Mouse (Mus musculus): Measurements from ENCODE around the gene Agps.

The Agps gene

GRCm38 (mm10) chr2:75950685-75951084 is 118.7 kb downstream of the Agps start:
- Histone ChIP-seq H3K9me3 (ENCODE audit: low read length) (no peaks in the 10 kb centered on the region), H3K36me3 (ENCODE audit: insufficient read depth, low read length) (no peaks in the 10 kb centered on the region), H3K27me3 (ENCODE audit: insufficient read depth, low read length) (no peaks in the 10 kb centered on the region), H3K4me1 (replicated peaks; ENCODE audit: low read depth, low read length) (peaks cover 5% of the 10 kb centered on the region), H3K4me3 (replicated peaks; ENCODE audit: low read length) (no peak overlapping the region)
- TF ChIP-seq POU5F1 (IDR thresholded peaks at IDR 0.05; ENCODE audit: borderline replicate concordance, low read length) (no peak), NANOG (IDR thresholded peaks at IDR 0.05; ENCODE audit: borderline replicate concordance, low read length) (no peak), CTCF (conservative IDR thresholded peaks at IDR 0.05; ENCODE audit: low read length) (no peak)

- no peak overlapping the region for H3K4me3 ChIP-seq (replicated peaks; ENCODE audit: low read length)
- TF ChIP-seq POU5F1 (IDR thresholded peaks at IDR 0.05; ENCODE audit: borderline replicate concordance, low read length) = no peak
- no peak for TF ChIP-seq CTCF (conservative IDR thresholded peaks at IDR 0.05; ENCODE audit: low read length)
- no peak for TF ChIP-seq NANOG (IDR thresholded peaks at IDR 0.05; ENCODE audit: borderline replicate concordance, low read length)
- H3K36me3 ChIP-seq (ENCODE audit: insufficient read depth, low read length) = no peaks in the 10 kb centered on the region
- no peaks in the 10 kb centered on the region for H3K27me3 ChIP-seq (ENCODE audit: insufficient read depth, low read length)
- no peaks in the 10 kb centered on the region for H3K9me3 ChIP-seq (ENCODE audit: low read length)
- H3K4me1 ChIP-seq (replicated peaks; ENCODE audit: low read depth, low read length) = peaks cover 12% of the 10 kb centered on the region
These were observed 121.3 kb downstream of the Agps start for GRCm38 (mm10) chr2:75953320-75953719.

GRCm38 (mm10) chr2:75955709-75956108 is 123.7 kb downstream of the Agps start:
- Histone ChIP-seq H3K27me3 (ENCODE audit: insufficient read depth, low read length) (no peaks in the 10 kb centered on the region), H3K4me1 (replicated peaks; ENCODE audit: low read depth, low read length) (peaks cover 36% of the 10 kb centered on the region), H3K36me3 (ENCODE audit: insufficient read depth, low read length) (no peaks in the 10 kb centered on the region), H3K9me3 (ENCODE audit: low read length) (no peaks in the 10 kb centered on the region), H3K4me3 (replicated peaks; ENCODE audit: low read length) (no peak overlapping the region)
- TF ChIP-seq NANOG (IDR thresholded peaks at IDR 0.05; ENCODE audit: borderline replicate concordance, low read length) (no peak), POU5F1 (IDR thresholded peaks at IDR 0.05; ENCODE audit: borderline replicate concordance, low read length) (no peak), CTCF (conservative IDR thresholded peaks at IDR 0.05; ENCODE audit: low read length) (no peak)

- Histone ChIP-seq H3K9me3 (ENCODE audit: low read length) (no peaks in the 10 kb centered on the region), H3K4me1 (replicated peaks; ENCODE audit: low read depth, low read length) (peaks cover 66% of the 10 kb centered on the region), H3K36me3 (ENCODE audit: insufficient read depth, low read length) (no peaks in the 10 kb centered on the region), H3K4me3 (replicated peaks; ENCODE audit: low read length) (peak overlapping the region; percentile 60), H3K27me3 (ENCODE audit: insufficient read depth, low read length) (no peaks in the 10 kb centered on the region; the same call in 1 of the 2 replicates)
- TF ChIP-seq POU5F1 (IDR thresholded peaks at IDR 0.05; ENCODE audit: borderline replicate concordance, low read length) (no peak), NANOG (IDR thresholded peaks at IDR 0.05; ENCODE audit: borderline replicate concordance, low read length) (no peak), CTCF (conservative IDR thresholded peaks at IDR 0.05; ENCODE audit: low read length) (no peak)
These were observed 127.3 kb downstream of the Agps start for GRCm38 (mm10) chr2:75959183-75959849.

GRCm38 (mm10) chr2:75959850-75960365 is 127.9 kb downstream of the Agps start:
- TF ChIP-seq POU5F1 (IDR thresholded peaks at IDR 0.05; ENCODE audit: borderline replicate concordance, low read length) (no peak), NANOG (IDR thresholded peaks at IDR 0.05; ENCODE audit: borderline replicate concordance, low read length) (no peak), CTCF (conservative IDR thresholded peaks at IDR 0.05; ENCODE audit: low read length) (no peak)
- H3K36me3 ChIP-seq (ENCODE audit: insufficient read depth, low read length) = no peaks in the 10 kb centered on the region
- peaks cover 72% of the 10 kb centered on the region for H3K4me1 ChIP-seq (replicated peaks; ENCODE audit: low read depth, low read length)
- H3K4me3 ChIP-seq (replicated peaks; ENCODE audit: low read length) = peak overlapping the region; percentile 60
- no peaks in the 10 kb centered on the region; the same call in 1 of the 2 replicates for H3K27me3 ChIP-seq (ENCODE audit: insufficient read depth, low read length)
- no peaks in the 10 kb centered on the region for H3K9me3 ChIP-seq (ENCODE audit: low read length)

- Histone ChIP-seq H3K27me3 (ENCODE audit: insufficient read depth, low read length) (no peaks in the 10 kb centered on the region; the same call in 1 of the 2 replicates), H3K36me3 (ENCODE audit: insufficient read depth, low read length) (no peaks in the 10 kb centered on the region), H3K4me3 (replicated peaks; ENCODE audit: low read length) (peak overlapping the region; percentile 60), H3K4me1 (replicated peaks; ENCODE audit: low read depth, low read length) (peaks cover 69% of the 10 kb centered on the region), H3K9me3 (ENCODE audit: low read length) (no peaks in the 10 kb centered on the region)
- TF ChIP-seq CTCF (conservative IDR thresholded peaks at IDR 0.05; ENCODE audit: low read length) (no peak), POU5F1 (IDR thresholded peaks at IDR 0.05; ENCODE audit: borderline replicate concordance, low read length) (no peak), NANOG (IDR thresholded peaks at IDR 0.05; ENCODE audit: borderline replicate concordance, low read length) (no peak; the same call in 1 of the 2 replicates)
These were observed 128.7 kb downstream of the Agps start for GRCm38 (mm10) chr2:75960366-75961330.

GRCm38 (mm10) chr2:75963211-75963840 is 131.3 kb downstream of the Agps start:
- H3K36me3 ChIP-seq (ENCODE audit: insufficient read depth, low read length) = no peaks in the 10 kb centered on the region
- no peaks in the 10 kb centered on the region for H3K9me3 ChIP-seq (ENCODE audit: low read length)
- no peak for TF ChIP-seq NANOG (IDR thresholded peaks at IDR 0.05; ENCODE audit: borderline replicate concordance, low read length)
- TF ChIP-seq CTCF (conservative IDR thresholded peaks at IDR 0.05; ENCODE audit: low read length) = no peak
- H3K4me3 ChIP-seq (replicated peaks; ENCODE audit: low read length) = no peak overlapping the region
- H3K4me1 ChIP-seq (replicated peaks; ENCODE audit: low read depth, low read length) = peaks cover 61% of the 10 kb centered on the region
- no peaks in the 10 kb centered on the region; the same call in 1 of the 2 replicates for H3K27me3 ChIP-seq (ENCODE audit: insufficient read depth, low read length)

- Histone ChIP-seq H3K27me3 (ENCODE audit: insufficient read depth, low read length) (no peaks in the 10 kb centered on the region; the same call in 1 of the 2 replicates), H3K4me3 (replicated peaks; ENCODE audit: low read length) (peak overlapping the region; percentile 1; the same call in 1 of the 2 replicates), H3K4me1 (replicated peaks; ENCODE audit: low read depth, low read length) (peaks cover 53% of the 10 kb centered on the region), H3K9me3 (ENCODE audit: low read length) (no peaks in the 10 kb centered on the region), H3K36me3 (ENCODE audit: insufficient read depth, low read length) (no peaks in the 10 kb centered on the region)
- TF ChIP-seq POU5F1 (IDR thresholded peaks at IDR 0.05; ENCODE audit: borderline replicate concordance, low read length) (no peak), CTCF (conservative IDR thresholded peaks at IDR 0.05; ENCODE audit: low read length) (no peak), NANOG (IDR thresholded peaks at IDR 0.05; ENCODE audit: borderline replicate concordance, low read length) (no peak)
These were observed 132.1 kb downstream of the Agps start for GRCm38 (mm10) chr2:75964051-75964450.
